Mouse (Mus musculus): ENCODE data around the gene Tmem263. TPM values are rescaled to one million over a fixed set of nuclear protein-coding genes. Genes with fewer than 3 reads are reported as not detected.

Gene Tmem263
- polyA plus RNA-seq, 1 experiment from 2014 or later: 77.8 TPM

DNA sequence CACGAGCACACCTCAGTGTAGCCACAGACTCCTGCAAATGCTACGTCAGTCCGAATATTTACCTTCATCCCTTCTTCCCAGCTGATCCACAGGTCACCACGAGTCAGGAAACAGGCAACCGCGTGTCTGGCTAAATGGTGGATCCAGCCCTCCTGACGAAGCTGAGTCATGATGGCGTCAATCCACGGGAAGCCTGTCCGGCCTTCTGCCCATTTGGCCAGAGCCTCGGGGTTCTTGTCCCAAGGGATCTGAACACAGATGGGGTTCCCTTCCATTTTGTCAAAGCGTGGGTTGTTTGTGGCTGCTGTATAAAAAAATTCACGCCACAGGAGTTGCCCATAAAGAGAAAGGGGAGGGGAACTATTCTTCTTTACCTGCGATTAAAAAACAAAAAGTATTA, 43.9 kb downstream of the Tmem263 start:
- no peak for ATAC-seq (ENCODE audit: borderline replicate concordance, extremely low read depth, low FRiP score, low TSS enrichment)
- 84% methylated on average over 14 of the region's 14 CpGs for WGBS
- Histone ChIP-seq H3K4me3 (no peak overlapping the region), H3K4me2 (no peak overlapping the region), H3K4me1 (no peaks in the 10 kb centered on the region), H3K9ac (no peak overlapping the region), H3K27me3 (no peaks in the 10 kb centered on the region), H3K27ac (no peak overlapping the region), H3K36me3 (peaks cover 42% of the 10 kb centered on the region), H3K9me3 (no peaks in the 10 kb centered on the region)

- no peaks in the 10 kb centered on the region for H3K4me1 ChIP-seq
- no peak overlapping the region for H3K9ac ChIP-seq
- no peaks in the 10 kb centered on the region for H3K27me3 ChIP-seq
- no peaks in the 10 kb centered on the region for H3K9me3 ChIP-seq
- ATAC-seq (ENCODE audit: borderline replicate concordance, extremely low read depth, low FRiP score, low TSS enrichment): no peak
- no peak overlapping the region for H3K4me2 ChIP-seq
- H3K27ac ChIP-seq: no peak overlapping the region
- peaks cover 20% of the 10 kb centered on the region for H3K36me3 ChIP-seq
- WGBS: 85% methylated on average over 5 of the region's 5 CpGs
- H3K4me3 ChIP-seq: no peak overlapping the region
Observed at GRCm38 (mm10) chr10:85149226-85149625, 46.8 kb downstream of the Tmem263 start.

GRCm38 (mm10) chr10:85154195-85154594, 51.8 kb downstream of the Tmem263 start:
- Histone ChIP-seq H3K27ac (no peak overlapping the region), H3K4me1 (no peaks in the 10 kb centered on the region), H3K4me3 (no peak overlapping the region), H3K4me2 (no peak overlapping the region), H3K9ac (no peak overlapping the region), H3K9me3 (no peaks in the 10 kb centered on the region), H3K36me3 (peaks cover 5% of the 10 kb centered on the region; the same call in 1 of the 2 replicates), H3K27me3 (no peaks in the 10 kb centered on the region)
- 6% methylated on average over 2 of the region's 2 CpGs for WGBS
- no peak for ATAC-seq (ENCODE audit: borderline replicate concordance, extremely low read depth, low FRiP score, low TSS enrichment)

GRCm38 (mm10) chr10:85157451-85157850, 55.0 kb downstream of the Tmem263 start:
- no peak for ATAC-seq (ENCODE audit: borderline replicate concordance, extremely low read depth, low FRiP score, low TSS enrichment)
- no peak overlapping the region for H3K4me3 ChIP-seq
- H3K9me3 ChIP-seq: no peaks in the 10 kb centered on the region
- H3K4me1 ChIP-seq: no peaks in the 10 kb centered on the region
- 87% methylated on average over 7 of the region's 7 CpGs for WGBS
- H3K36me3 ChIP-seq: no peaks in the 10 kb centered on the region
- H3K9ac ChIP-seq: no peak overlapping the region
- no peak overlapping the region for H3K4me2 ChIP-seq
- H3K27ac ChIP-seq: no peak overlapping the region
- no peaks in the 10 kb centered on the region for H3K27me3 ChIP-seq

DNA sequence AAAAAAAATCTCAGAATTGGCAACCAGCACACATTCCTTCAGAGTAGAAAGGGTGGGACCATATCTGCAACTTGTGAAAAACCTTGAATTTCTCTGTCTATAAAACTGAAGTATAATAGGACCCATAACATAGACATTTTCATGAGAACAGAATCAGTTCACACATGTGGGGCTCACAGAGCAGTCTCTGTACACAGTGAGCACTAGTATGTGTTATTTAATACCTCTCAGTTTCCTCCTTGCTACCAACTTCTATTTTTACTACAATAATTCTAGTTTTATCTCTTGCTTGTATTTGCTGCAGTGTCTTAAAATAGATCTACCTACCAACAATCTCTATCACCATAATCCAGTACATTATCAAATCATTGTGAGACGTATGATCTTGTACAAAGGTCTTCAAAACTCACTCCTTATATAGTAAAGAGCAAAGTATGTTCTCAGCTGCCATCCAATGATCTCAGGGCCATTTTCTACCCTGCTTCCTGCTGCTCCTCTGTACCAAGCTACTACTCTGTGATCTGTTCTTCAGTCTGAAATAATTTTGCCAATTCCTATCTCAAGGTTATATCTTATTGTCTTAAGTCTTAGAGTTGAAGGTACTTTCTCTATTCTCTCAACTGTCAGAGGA, 57.7 kb downstream of the Tmem263 start:
- Histone ChIP-seq H3K27ac (no peak overlapping the region), H3K4me2 (no peak overlapping the region), H3K4me3 (no peak overlapping the region), H3K27me3 (no peaks in the 10 kb centered on the region), H3K4me1 (no peaks in the 10 kb centered on the region), H3K9me3 (no peaks in the 10 kb centered on the region), H3K36me3 (no peaks in the 10 kb centered on the region), H3K9ac (no peak overlapping the region)
- 66% methylated on average over 1 of the region's 1 CpGs for WGBS
- no peak for ATAC-seq (ENCODE audit: borderline replicate concordance, extremely low read depth, low FRiP score, low TSS enrichment)

- Histone ChIP-seq H3K27ac (no peak overlapping the region), H3K27me3 (no peaks in the 10 kb centered on the region), H3K4me3 (no peak overlapping the region), H3K9me3 (no peaks in the 10 kb centered on the region), H3K9ac (no peak overlapping the region), H3K4me1 (no peaks in the 10 kb centered on the region), H3K36me3 (no peaks in the 10 kb centered on the region), H3K4me2 (no peak overlapping the region)
- ATAC-seq (ENCODE audit: borderline replicate concordance, extremely low read depth, low FRiP score, low TSS enrichment): no peak; the same call in 1 of the 2 replicates
- whole genome bisulfite sequencing: 65% methylated on average over 5 of the region's 5 CpGs
Observed at GRCm38 (mm10) chr10:85161745-85162351, 59.4 kb downstream of the Tmem263 start.

DNA sequence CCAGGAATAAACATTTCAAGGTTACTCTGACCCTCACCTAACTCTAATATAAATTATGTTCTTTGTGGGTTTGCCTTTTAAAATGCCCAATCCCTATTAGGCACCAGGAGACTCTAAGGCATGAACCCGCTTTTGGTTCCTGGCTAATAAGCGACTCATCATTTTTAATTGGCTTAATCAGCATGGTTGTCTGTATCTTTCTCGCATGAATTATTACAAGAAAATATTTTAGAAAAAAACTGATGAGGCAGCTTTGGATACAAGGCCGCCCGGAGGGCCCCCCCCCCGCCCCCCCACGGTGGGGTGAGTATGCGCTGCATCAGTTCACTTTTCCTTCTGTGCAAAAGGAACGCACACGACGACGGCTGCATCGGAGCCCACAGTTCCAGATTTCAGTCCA, 62.4 kb downstream of the Tmem263 start:
- H3K4me3 ChIP-seq: no peak overlapping the region
- no peaks in the 10 kb centered on the region for H3K36me3 ChIP-seq
- no peak overlapping the region for H3K27ac ChIP-seq
- no peak for ATAC-seq (ENCODE audit: borderline replicate concordance, extremely low read depth, low FRiP score, low TSS enrichment)
- no peaks in the 10 kb centered on the region for H3K4me1 ChIP-seq
- WGBS: 93% methylated on average over 13 of the region's 13 CpGs
- no peaks in the 10 kb centered on the region for H3K9me3 ChIP-seq
- H3K9ac ChIP-seq: no peak overlapping the region
- no peaks in the 10 kb centered on the region for H3K27me3 ChIP-seq
- H3K4me2 ChIP-seq: no peak overlapping the region

GRCm38 (mm10) chr10:85165306-85165705, 62.9 kb downstream of the Tmem263 start:
- Histone ChIP-seq H3K4me1 (no peaks in the 10 kb centered on the region), H3K36me3 (no peaks in the 10 kb centered on the region), H3K27me3 (no peaks in the 10 kb centered on the region), H3K4me2 (no peak overlapping the region), H3K9ac (no peak overlapping the region), H3K27ac (no peak overlapping the region), H3K9me3 (no peaks in the 10 kb centered on the region), H3K4me3 (no peak overlapping the region)
- 87% methylated on average over 5 of the region's 5 CpGs for WGBS
- no peak for ATAC-seq (ENCODE audit: borderline replicate concordance, extremely low read depth, low FRiP score, low TSS enrichment)

Other genes with a start within 250 kb of the Tmem263 start
- 18.2 and 20.9 TPM in 2 replicates for gene Ric8b, start 185.0 kb upstream of the Tmem263 start, polyA plus RNA-seq (2015; fragmentation: Nextera tagmentation; extraction: Ambion mirVana)
- 0.83 and 0.91 TPM in 2 replicates for gene Fhl4, start 132 bp upstream of the Tmem263 start, polyA plus RNA-seq (2015; fragmentation: Nextera tagmentation; extraction: Ambion mirVana)
- 10.7 and 12.0 TPM in 2 replicates for gene Mterf2, start 25.4 kb downstream of the Tmem263 start, polyA plus RNA-seq (2015; fragmentation: Nextera tagmentation; extraction: Ambion mirVana)
- 31.3 and 32.8 TPM in 2 replicates for gene Cry1, start 82.4 kb downstream of the Tmem263 start, polyA plus RNA-seq (2015; fragmentation: Nextera tagmentation; extraction: Ambion mirVana)